Mouse (Mus musculus) hematopoietic stem cell, adult 5-6 weeks (primary cell): ENCODE results near the gene Cdc20b. TPM values are rescaled to one million over a fixed set of nuclear protein-coding genes. Genes with fewer than 3 reads are reported as not detected.

ENCODE experiments used
- ATAC-seq, 2 experiments: fragments of 125-278 bp in 1 of 2; replicated peaks in 1 of 2; 2 replicates each; pipeline ENCODE4 v1.8.0; 2016 to 2017; ENCODE audit warnings: inconsistent platforms in 2 of 2, mild to moderate bottlenecking in 2 of 2, moderate number of reproducible peaks in 2 of 2, low read depth in 1 of 2, moderate TSS enrichment in 1 of 2; ENCODE audit not compliant: low FRiP score in 2 of 2, poor library complexity in 2 of 2, severe bottlenecking in 2 of 2, insufficient read depth in 1 of 2, low TSS enrichment in 1 of 2
- total RNA-seq: library from RNA; stranded (forward); fragments of 172-1452, 232-1000 nt; gene quantifications from 2 replicates; pipeline ENCODE4 v1.2.3, GENCODE M21; 2017

Gene Cdc20b
- total RNA-seq, 1 experiment from 2014 or later: not detected

- no peak for ATAC-seq
Measured at GRCm38 (mm10) chr13:113061746-113062145, 26.8 kb downstream of the Cdc20b start.

DNA sequence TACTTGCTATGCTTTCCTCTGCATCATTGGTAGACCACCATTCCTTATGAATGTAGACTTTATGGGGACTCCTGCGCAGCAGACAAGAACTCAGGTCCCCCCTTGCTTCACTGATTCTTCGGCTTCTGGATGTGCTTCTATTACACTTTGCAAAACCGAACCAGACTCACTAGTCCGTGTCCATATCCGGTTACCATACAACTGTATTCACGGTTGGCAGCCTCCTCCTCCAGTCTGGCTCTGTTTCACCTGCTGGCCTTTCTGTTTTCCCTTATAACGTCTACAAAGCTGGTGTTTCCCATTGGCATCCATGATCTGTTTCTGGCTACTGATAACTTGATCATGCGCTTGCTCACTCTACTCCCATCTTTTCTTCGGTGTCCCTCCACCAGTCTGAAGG, 29.6 kb downstream of the Cdc20b start:
- no peak for ATAC-seq

DNA sequence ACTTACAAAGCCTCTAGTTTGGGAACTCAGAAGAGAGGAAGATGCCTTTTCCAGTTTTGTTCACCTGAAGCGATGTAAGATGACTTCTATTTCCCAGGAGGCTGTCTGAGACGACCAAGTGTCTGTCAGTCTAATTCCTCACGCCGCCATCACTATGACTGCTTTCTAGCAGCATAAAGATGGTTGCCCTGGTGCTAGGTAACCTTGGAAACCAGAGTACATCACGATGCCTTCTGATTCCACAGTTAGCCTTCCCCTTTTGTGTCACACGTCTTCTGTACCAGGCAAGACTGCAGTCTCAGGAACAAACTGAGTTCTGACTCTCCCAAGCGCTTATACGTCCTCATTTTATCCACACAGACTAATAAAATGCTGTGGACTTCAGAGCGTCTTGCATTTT, 44.1 kb downstream of the Cdc20b start:
- ATAC-seq: no peak

- no peak for ATAC-seq
Measured at GRCm38 (mm10) chr13:113082101-113082500, 47.2 kb downstream of the Cdc20b start.

DNA sequence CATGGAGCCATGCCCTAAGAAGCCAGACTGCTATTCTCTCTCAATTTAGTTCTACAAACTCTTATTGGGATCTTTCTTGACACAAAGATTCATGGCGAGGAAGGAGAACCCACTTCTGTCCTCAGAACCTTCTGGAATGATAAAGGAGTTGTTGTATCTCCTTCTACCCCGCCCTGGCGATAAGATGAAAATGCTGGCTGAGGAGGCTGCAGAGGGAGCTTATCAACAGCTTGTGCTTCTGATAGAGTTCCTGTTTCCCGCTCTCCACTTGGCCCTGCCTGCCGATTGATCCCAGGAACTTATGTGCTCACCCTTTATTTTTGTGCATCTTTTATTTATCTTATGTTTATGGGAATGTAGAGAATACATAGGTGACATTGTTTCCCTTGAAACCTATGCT, 49.8 kb downstream of the Cdc20b start:
- no peak for ATAC-seq

- no peak for ATAC-seq
Measured at GRCm38 (mm10) chr13:113087226-113088017, 52.5 kb downstream of the Cdc20b start.

GRCm38 (mm10) chr13:113090489-113090888, 55.6 kb downstream of the Cdc20b start:
- ATAC-seq: no peak

- no peak for ATAC-seq
Measured at GRCm38 (mm10) chr13:113094618-113095017, 59.7 kb downstream of the Cdc20b start.

GRCm38 (mm10) chr13:113097011-113097410, 62.1 kb downstream of the Cdc20b start:
- no peak for ATAC-seq

DNA sequence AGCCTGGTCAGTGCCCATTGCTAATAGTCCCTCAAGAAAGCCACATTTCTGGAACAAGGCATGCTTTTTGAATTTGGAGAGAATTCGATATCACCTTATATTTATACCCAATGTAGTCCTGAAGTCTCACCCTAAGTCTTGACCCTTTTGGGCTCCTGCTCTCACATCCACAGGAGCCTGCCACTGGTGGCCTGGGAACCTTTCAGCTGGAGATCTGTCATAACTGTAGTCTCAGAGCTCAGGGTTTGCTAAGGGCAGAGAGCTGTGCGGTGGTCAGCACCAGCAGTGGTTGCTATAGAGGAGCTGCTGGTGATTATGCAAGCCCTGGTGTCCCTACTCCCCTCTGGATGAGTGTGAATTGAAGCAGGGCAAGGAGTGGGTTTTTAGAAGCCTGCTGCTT, 63.5 kb downstream of the Cdc20b start:
- no peak for ATAC-seq

GRCm38 (mm10) chr13:113100879-113101278, 66.0 kb downstream of the Cdc20b start, which contains the start of gene Gzma:
TSS of gene Gzma (minus strand) at chr13:113100981.
- ATAC-seq: no peak

GRCm38 (mm10) chr13:113101804-113102203, 66.9 kb downstream of the Cdc20b start:
- ATAC-seq: no peak

DNA sequence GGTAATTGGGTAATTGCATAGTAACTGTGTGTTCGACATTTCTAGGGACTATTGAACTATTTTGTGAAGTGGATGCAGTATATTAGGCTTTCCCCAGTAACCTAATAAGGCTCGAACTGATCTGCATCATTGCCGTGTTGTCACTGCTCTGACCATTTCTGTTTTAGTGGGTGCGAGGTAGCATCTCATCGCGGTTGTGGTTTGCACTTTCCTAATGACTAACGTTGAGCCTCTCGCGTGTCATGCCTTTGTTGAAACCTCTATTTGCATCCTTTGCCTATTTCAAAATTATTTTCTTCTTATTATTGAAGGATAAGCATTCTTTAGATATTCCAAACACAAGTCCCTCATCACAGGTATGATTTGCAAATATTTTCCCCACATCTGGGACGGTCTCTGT, 69.8 kb downstream of the Cdc20b start:
- ATAC-seq: no peak

DNA sequence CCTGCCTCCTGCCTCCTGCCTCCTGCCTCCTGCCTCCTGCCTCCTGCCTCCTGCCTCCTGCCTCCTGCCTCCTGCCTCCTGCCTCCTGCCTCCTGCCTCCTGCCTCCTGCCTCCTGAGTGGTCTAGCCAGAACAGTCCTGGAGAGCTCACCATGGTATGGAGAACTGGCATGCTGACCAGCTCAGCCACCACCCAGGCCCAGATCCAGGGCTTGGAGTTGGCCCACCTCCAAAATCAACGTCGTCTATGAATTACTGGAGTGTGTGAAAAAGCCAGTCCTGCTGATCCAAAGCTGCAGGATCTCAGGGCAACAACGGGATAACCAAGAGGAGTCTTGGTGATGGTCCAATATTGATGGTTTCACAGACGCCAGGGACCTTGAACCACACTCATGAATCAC, 84.1 kb downstream of the Cdc20b start:
- ATAC-seq: no peak

DNA sequence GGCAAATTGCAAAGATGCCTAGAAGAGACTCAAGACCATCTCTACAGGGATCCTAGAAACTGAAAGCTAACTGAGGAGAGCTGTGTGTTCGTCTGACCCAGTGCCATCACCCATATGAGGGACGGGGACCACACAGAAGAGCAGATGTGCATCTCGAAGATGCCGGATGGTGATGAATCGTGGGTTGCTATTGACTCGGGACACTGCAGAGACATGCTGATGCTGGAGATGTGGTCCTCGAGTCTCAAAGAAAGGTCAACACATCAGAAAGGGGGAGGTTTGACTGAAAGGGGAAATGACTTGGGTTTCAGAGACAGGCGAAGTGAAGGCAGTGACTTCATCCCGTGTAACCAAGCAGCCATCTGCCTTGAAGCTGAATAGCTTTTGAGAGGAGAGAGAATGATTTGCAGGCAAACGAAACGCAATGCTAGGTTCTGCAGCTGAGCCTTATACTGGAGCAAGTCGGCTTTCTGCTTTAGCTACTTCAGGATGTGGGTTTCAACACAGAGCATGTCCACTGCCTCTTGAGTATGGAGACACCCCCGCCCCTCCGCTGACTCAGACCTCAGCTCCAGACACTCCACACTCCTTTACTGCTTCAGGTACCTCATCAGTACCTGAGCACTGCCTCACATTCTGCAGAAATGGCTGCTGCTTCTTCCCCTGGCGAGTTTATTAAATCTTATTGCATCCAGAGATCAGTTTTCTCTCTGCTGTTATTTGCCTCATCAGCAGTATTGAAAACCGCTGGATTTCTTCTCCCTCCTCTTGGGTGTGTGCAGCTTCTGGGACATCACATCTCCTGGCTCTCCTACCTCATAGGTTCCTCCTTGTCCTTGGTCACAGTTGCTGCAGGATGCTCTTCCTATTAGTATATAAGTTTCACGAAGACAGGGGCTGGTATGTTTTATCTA, 85.7 kb downstream of the Cdc20b start:
- no peak for ATAC-seq

DNA sequence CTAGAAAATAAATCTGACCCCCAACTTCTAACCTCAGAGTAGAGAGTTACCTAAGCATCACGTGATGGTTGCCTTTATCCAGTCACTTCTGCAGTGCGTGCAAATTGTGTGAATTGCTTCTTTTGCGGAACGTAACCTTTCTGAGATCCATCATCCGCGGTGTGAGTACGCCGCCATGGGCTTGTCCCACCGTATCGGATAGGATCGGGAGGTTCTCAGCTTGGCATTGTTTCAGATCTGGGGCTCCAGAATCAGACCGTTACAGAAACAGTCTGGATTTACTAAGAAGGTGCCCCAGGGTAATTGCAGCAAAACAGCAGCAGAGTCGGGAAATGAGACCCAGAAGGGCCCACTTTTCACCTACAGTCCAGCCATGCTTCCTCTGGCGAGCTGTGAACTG, 86.4 kb downstream of the Cdc20b start:
- no peak for ATAC-seq

DNA sequence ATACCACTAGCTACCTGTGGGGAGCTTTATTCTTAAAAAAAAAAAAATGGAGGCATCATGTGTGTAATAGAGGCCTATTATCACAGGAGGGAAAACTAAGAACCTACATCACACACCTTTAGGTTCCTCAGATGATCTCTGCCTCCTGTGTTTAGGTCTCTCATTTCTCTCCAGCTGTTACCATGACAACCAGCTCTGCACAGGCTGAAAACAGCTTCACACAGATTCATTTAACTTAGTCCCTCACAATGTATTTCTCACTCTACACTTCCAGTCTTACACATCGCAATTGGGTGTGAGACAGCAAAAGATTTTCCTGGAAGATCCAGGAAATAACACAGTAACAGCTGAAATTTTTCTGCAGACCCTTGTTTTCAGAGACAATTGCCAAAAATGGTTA, 95.1 kb downstream of the Cdc20b start:
- ATAC-seq: no peak

- ATAC-seq: no peak
Measured at GRCm38 (mm10) chr13:113139597-113139996, 104.7 kb downstream of the Cdc20b start.
